In the genomic region with DNA sequence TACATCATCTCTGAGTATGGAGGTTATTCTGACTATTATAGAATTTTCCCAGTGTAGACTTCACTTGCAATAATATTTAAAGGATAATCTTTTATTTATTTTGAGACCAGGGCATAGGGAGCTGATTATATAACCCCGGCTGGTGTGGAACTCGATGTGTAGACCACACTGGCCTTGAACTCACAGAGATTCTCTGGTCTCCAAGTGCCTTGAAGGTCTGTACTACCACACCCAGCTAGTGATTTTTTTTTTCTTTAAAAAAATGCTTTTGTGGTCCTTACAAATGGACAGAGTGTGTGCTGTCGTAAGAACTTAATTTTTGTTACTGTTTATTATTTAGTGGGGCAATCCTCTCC, we compare ENCODE assay signal across 8 mouse cellular contexts. TPM values are rescaled to one million over a fixed set of nuclear protein-coding genes. Genes with fewer than 3 reads are reported as not detected.
DNase-seq lines count a peak whose midpoint lies in the region; ATAC-seq and TF ChIP-seq lines count a peak whose summit lies in the region.

No protein-coding gene starts in this region.

- H3K4me1 ChIP-seq in neural tube, embryonic 11.5 days (ENCODE audit: control insufficient read depth, insufficient read depth, low read length): peaks cover 16% of the 10 kb centered on the region
- H3K4me1 ChIP-seq in limb, embryonic 15.5 days: peaks cover 19% of the 10 kb centered on the region
- H3K4me1 ChIP-seq in stomach, postnatal 0 days (replicated peaks; ENCODE audit: control insufficient read depth, insufficient read depth): 0 out of 2 replicates have a peak, but pooled peaks cover 2% of the 10 kb centered on the region

- H3K27me3 ChIP-seq in neural tube, embryonic 11.5 days (ENCODE audit: control insufficient read depth, insufficient read depth, low read length): no peaks in the 10 kb centered on the region
- no peaks in the 10 kb centered on the region for H3K27me3 ChIP-seq in limb, embryonic 15.5 days
- H3K27me3 ChIP-seq in stomach, postnatal 0 days (ENCODE audit: control insufficient read depth, insufficient read depth, low read length): no peaks in the 10 kb centered on the region

- peak; percentile 44 for DNase-seq in cerebellum, adult 9-10 months
- DNase-seq in cerebellum, adult 11 months: no peak
- no peak for DNase-seq in neural tube, embryonic 11.5 days (ENCODE audit: low spot score)
- no peak for DNase-seq in neural tube, embryonic 10.5 days (ENCODE audit: extremely low spot score, low spot score)
- DNase-seq in stomach, postnatal 0 days (ENCODE audit: low spot score): no peak
- DNase-seq in gastrocnemius, adult 18-20 months (ENCODE audit: low spot score): no peak
- DNase-seq in gastrocnemius, postnatal 25 days: no peak

- no peak overlapping the region for H3K9ac ChIP-seq in neural tube, embryonic 11.5 days (ENCODE audit: low read length)
- no peak overlapping the region for H3K9ac ChIP-seq in limb, embryonic 15.5 days
- 0 out of 2 replicates have a peak overlapping the region, but pooled peaks have one; percentile 1 for H3K9ac ChIP-seq in stomach, postnatal 0 days (ENCODE audit: low read length)

- TF ChIP-seq EP300 in stomach, postnatal 0 days (optimal IDR thresholded peaks at IDR 0.05): no peak

- H3K36me3 ChIP-seq in neural tube, embryonic 11.5 days (ENCODE audit: control insufficient read depth, insufficient read depth, low read length): no peaks in the 10 kb centered on the region
- no peaks in the 10 kb centered on the region for H3K36me3 ChIP-seq in limb, embryonic 15.5 days
- H3K36me3 ChIP-seq in stomach, postnatal 0 days (ENCODE audit: control insufficient read depth, insufficient read depth, low read length): no peaks in the 10 kb centered on the region

- H3K4me2 ChIP-seq in neural tube, embryonic 11.5 days (ENCODE audit: low read depth): peak overlapping the region; percentile 57
- peak overlapping the region; percentile 54 for H3K4me2 ChIP-seq in limb, embryonic 15.5 days
- H3K4me2 ChIP-seq in stomach, postnatal 0 days (replicated peaks; ENCODE audit: low read depth): peak overlapping the region; percentile 62

- no peak overlapping the region for H3K27ac ChIP-seq in neural tube, embryonic 11.5 days (ENCODE audit: low read depth, low read length)
- no peak overlapping the region for H3K27ac ChIP-seq in limb, embryonic 15.5 days
- no peak overlapping the region for H3K27ac ChIP-seq in stomach, postnatal 0 days (replicated peaks)

- ATAC-seq in neural tube, embryonic 11.5 days (ENCODE audit: insufficient read depth, low FRiP score, low TSS enrichment): no peak
- no peak for ATAC-seq in limb, embryonic 15.5 days (ENCODE audit: insufficient number of reproducible peaks, low FRiP score, low TSS enrichment, low read depth)
- no peak for ATAC-seq in stomach, postnatal 0 days (ENCODE audit: low FRiP score, low TSS enrichment)

- no peaks in the 10 kb centered on the region for H3K9me3 ChIP-seq in neural tube, embryonic 11.5 days (ENCODE audit: control insufficient read depth, low read length)
- no peaks in the 10 kb centered on the region for H3K9me3 ChIP-seq in limb, embryonic 15.5 days
- no peaks in the 10 kb centered on the region for H3K9me3 ChIP-seq in stomach, postnatal 0 days (ENCODE audit: control insufficient read depth, low read length)

- no peak for TF ChIP-seq CTCF in stomach, postnatal 0 days (IDR thresholded peaks at IDR 0.05; ENCODE audit: low read depth)

- 57% methylated on average over 3 of the region's 3 CpGs for WGBS in neural tube, embryonic 11.5 days
- 67% methylated on average over 3 of the region's 3 CpGs for WGBS in limb, embryonic 15.5 days
- WGBS in stomach, postnatal 0 days: 35% methylated on average over 3 of the region's 3 CpGs

- H3K4me3 ChIP-seq in neural tube, embryonic 11.5 days (ENCODE audit: low read depth, low read length): peak overlapping the region; percentile 99
- H3K4me3 ChIP-seq in limb, embryonic 15.5 days: peak overlapping the region; percentile 95
- H3K4me3 ChIP-seq in stomach, postnatal 0 days (ENCODE audit: low read depth, low read length): peak overlapping the region; percentile 97; the same call in 1 of the 2 replicates

RNA-seq across cellular contexts. Expression of a gene that starts 3.1 kb away (rescaled TPM):
- polyA plus RNA-seq in neural tube, embryonic 11.5 days (2014; fragmentation: Nextera tagmentation; extraction: Ambion mirVana): 98.5 and 100 TPM in 2 replicates
- polyA plus RNA-seq in limb, embryonic 15.5 days (2015; fragmentation: Nextera tagmentation; extraction: Ambion mirVana): 63.7 and 66.0 TPM in 2 replicates
- 36.9 and 39.6 TPM in 2 replicates for polyA plus RNA-seq in stomach, postnatal 0 days (2015; fragmentation: Nextera tagmentation; extraction: Ambion mirVana)
- total RNA-seq in gastrocnemius, adult 18-20 months (2021): 100 to 1,000 TPM; 168 to 210 TPM
- 100 to 1,000 TPM; 148 to 174 TPM for total RNA-seq in gastrocnemius, postnatal 25 days (2021)
